Mouse (Mus musculus): ENCODE measurements around the gene Olfr52.
"Not testable (repeated sequence)": the region's sequence is repeated elsewhere in the genome, so short reads cannot be mapped to it uniquely, and the experiment has no call there.

The Olfr52 gene

DNA sequence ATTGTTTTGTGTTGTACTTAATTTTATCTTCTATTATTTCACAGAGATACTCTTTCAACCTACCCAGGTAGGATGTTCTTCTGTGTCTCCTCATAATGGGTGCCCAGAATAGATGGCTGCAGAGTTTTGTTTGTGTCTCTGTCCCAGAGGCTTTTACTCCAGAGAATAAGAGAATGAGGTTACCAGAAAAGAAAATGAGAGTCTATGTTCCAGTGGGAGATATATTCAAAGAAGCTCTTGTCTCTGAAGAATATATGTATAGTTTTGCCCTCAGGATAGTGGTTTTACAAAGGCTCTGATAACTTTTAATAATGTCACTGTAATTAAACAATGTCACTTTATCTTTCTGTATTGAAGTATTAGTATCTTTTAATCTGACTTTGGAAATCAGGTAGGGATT lies at the start of gene Olfr52:
Olfr52 (minus strand) TSS at position 101 of the 400 bp plus-strand sequence.
- no peak for DNase-seq (ENCODE audit: low read depth, low spot score)

DNA sequence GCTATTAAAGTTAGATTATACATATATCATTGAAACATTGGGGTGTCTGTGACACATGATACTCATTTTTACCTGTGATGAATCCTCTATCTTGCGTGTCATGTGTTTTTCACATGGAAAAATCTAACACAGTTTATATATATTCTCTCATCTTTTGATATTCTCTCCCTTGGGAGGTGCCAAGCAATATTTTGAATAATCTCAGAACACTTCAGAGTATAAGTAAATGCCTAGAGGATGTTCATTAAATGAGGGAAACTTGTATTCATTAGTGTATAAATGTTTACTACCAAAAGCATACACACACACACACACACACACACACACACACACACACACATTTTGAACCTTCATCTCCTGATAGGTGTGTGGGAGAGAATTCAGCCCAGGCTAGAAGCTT lies 45.8 kb upstream of the Olfr52 start, which contains the start of gene Olfr1047:
Olfr1047 (minus strand) TSS at position 101 of the 400 bp plus-strand sequence.
- no peak for DNase-seq (ENCODE audit: low read depth, low spot score)

DNA sequence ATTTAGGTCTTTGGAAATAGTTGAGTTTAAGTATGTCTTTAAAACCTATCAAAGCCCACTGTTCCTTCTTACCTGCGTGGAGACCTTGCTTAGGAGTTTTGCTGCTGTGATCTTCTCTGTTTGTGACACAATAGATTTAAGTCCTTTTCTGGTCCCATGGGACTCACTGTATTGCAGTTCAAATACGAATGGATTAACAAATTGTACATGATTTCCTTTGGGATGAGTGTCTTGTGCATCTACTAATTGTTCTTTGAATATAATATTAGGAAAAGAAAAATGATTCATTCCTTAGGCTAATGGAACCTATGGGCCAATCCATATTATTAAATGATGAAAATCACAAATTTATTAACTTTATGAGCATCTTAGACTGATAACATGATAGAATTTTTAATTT lies 33.7 kb upstream of the Olfr52 start, which contains the start of gene Olfr1046:
Olfr1046 (minus strand) TSS at position 101 of the 400 bp plus-strand sequence.
- no peak for DNase-seq (ENCODE audit: low read depth, low spot score)

DNA sequence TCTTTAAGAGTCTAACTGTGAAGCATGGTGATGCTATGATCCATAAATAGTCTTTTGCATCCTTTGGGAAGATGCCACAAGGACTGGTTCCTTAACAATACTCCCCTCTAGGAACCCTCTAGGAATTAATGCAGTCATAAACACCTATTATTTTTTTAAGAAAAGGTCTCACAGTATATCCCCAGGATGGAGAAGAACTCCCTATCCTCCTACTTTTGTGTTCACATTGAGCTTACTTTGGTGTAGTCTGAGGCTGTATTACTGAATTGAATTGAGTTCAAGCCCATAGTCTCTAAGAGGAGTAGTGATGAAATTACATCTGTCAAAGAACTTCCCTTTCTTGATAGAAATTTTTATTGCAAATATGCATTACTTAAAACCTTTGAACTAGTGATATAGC lies 17.4 kb upstream of the Olfr52 start, which contains the start of gene Olfr1045:
Olfr1045 (minus strand) TSS at position 101 of the 400 bp plus-strand sequence.
- DNase-seq (ENCODE audit: low read depth, low spot score): no peak

DNA sequence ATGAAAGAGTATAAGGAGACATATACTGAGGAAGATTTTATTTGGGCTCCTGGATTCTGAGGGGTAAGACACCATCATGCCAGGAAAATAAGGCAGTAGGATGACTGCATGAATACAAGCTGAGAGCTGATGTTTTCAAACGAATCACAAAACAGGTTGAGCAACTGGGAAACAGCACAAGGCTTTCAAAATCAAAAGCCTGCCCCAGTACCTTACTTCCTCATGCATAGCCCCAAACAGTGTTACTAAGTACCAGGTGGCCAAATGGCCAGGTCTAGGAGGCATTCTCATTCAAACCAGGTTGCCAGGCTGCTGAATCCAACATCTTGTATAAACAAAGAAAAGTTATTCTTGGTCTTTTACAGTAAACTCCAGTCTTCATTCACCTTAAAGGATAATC lies 10.4 kb upstream of the Olfr52 start:
- DNase-seq (ENCODE audit: low read depth, low spot score): no peak

DNA sequence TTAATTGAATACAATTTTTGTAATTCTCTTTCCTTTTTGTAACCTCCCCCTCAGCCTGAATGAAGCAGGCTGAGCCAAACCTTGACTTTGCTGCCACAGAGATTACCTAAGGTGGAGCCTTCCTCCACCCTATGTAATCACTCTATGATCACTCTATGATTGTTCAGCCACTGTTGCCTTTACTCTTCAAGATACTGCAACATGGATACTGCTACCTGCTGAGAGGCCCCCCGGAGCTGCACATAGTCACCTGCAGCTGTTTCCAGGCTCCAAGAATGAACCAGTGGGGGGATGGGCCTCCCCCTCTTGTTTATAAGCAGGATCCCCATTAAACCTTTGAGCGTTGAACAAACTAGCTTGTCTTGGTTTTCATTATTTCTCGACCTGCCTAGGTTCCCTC lies 5.5 kb downstream of the Olfr52 start:
- no peak for DNase-seq (ENCODE audit: low read depth, low spot score)

DNA sequence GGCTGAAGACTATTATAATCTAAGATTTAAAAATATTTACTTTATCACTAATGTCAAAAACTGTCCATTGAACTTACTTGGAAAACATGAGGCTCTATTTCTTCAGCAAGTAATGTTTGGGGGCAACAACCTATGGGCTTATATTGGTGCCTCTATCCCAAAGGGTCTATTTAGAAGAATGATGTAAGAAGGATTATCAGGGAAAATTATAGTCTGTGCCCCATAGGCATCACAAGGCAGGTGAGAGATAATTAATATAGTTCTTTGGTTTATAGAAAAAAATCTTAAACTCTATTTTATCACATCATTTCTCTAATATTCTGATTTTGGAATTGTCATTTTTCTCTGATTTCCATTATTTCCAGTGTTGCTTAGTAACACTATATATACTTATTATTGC lies 7.8 kb downstream of the Olfr52 start, which contains the start of gene Olfr1044:
Olfr1044 (minus strand) TSS at position 101 of the 400 bp plus-strand sequence.
- no peak for DNase-seq (ENCODE audit: low read depth, low spot score)

DNA sequence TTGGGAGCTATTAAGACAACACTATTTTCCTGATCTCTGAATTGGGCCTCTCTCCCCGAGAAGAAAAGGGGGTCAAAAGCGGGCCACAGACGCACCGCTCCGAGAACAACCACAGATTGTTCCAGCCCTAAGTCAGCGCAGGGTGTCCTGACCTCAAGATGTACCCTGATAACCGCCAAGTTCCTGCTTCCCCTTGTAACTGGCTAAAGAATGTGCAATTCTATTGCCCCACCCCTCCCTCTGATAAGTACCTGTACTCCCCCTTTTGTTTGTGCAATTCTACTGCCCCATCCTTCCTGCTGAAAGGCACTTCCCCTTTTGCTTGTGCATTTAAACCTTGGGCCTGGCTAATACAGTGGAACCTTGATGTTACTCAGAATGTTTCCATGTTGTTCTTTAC lies 10.1 kb downstream of the Olfr52 start:
- not testable (repeated sequence) for DNase-seq (ENCODE audit: low read depth, low spot score)

DNA sequence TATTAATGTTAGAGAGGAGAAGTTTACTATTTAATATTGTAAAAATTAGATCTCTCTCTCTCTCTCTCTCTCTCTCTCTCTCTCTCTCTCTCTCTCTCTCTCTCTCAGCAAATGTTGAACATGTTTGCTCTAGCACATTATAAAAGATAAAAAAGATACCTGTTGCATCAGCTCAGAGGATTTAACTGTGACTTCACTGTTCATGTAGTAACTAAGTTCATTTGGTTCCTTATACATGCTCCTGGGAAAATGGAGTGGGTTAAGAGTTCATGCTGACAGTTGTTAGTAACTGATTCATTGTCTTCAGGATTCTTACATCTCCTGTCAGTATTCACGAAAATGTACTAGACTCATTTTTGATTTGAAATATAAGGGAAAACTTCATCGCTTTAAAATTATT lies 18.1 kb downstream of the Olfr52 start, which contains the start of gene Olfr1043:
Olfr1043 (minus strand) TSS at position 101 of the 400 bp plus-strand sequence.
- DNase-seq (ENCODE audit: low read depth, low spot score): no peak

DNA sequence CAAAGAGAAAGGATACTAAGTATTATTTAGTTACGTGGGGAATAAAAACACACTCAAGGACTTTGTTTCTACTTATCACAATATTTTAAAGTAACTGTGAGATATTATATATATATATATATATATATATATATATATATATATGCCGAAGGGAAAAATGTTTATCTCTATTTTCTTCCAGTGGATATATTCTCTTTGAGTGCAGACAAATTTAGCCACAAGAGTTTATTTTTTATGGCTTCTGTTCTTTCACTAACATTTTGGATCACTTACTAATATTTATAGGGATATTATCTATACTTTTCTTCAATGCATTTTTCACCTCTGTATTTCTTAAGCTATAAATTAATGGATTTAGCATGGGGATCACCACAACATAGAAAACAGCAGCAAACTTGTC lies 23.7 kb downstream of the Olfr52 start, which contains the start of gene Olfr1042:
Olfr1042 (minus strand) TSS at position 101 of the 400 bp plus-strand sequence.
- DNase-seq (ENCODE audit: low read depth, low spot score): no peak

DNA sequence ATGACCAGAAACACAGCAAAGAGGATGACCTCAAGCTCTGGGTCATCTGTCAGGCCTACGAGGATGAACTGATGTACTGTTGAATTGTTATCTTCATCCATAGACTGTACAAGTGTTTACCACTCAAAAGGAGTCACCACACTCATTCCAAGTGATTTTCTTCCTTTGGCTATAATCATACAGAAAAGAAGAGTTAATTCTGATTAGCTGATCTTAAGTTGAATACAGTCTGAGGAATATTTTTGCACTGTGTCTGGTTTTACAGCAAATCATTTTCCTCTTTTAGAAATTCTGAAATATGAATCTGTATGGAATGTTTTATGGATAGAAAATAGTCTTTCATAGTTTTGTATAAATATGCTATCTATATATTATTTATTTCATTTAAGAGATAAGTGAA lies 38.9 kb downstream of the Olfr52 start, which contains the start of gene Olfr1040:
Olfr1040 (minus strand) TSS at position 101 of the 400 bp plus-strand sequence.
- no peak for DNase-seq (ENCODE audit: low read depth, low spot score)

DNA sequence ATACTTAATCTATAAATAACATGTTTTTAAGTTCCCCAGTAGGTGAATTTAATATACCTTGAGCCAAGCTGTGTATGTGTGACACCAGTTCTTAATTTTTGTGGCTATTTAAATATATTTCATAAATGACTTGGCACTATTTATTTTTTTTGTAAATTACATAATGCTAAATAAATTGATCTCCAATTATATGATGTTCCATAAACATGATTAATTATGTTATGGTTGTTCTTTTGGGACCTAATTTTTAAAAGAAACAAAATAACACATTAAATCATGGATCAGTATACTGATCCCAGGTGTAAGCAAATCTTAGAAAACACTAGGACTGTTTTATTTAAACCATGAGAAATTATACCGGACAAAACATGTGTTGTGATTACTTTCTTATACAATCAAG lies 49.7 kb downstream of the Olfr52 start, which contains the start of gene Olfr1039:
Olfr1039 (minus strand) TSS at position 101 of the 400 bp plus-strand sequence.
- DNase-seq (ENCODE audit: low read depth, low spot score): no peak

All from mesoderm, embryonic 11.5 days (tissue).